Mouse (Mus musculus) hindbrain, embryonic 13.5 days (tissue): ENCODE measurements at regions not wholly inside any gene's neighbourhood (a gene's known extent, or its start where the extent isn't known, plus 50 kb on each side); places are given as distances from the start of the nearest gene placed in this dataset.
A peak's percentile ranks its signal among the peaks of the same experiment; 100 is the strongest.

Source experiments
- ATAC-seq: fragments of 200-750 bp; cut with Nextera tagmentation; 2 replicates; pipeline ENCODE4 v1.8.0; 2017; ENCODE audit warnings: moderate TSS enrichment; ENCODE audit not compliant: low FRiP score
- H3K27ac ChIP-seq: fragments of 300-500 bp; sonication (generic); 2 replicates; pipeline ENCODE4 v1.5.1; 2015; ENCODE audit warnings: inconsistent platforms, mild to moderate bottlenecking, moderate library complexity
- H3K27me3 ChIP-seq: fragments of 300-500 bp; sonication (generic); 2 replicates; pipeline ENCODE4 v1.6.1; 2015; ENCODE audit warnings: mild to moderate bottlenecking, inconsistent platforms
- H3K36me3 ChIP-seq: fragments of 300-500 bp; sonication (generic); 2 replicates; pipeline ENCODE4 v1.6.1; 2015; ENCODE audit warnings: mild to moderate bottlenecking, inconsistent platforms
- H3K4me1 ChIP-seq: fragments of 300-500 bp; sonication (generic); replicated peaks from 2 replicates; pipeline ENCODE4 v1.6.1; 2015; ENCODE audit warnings: inconsistent platforms
- H3K4me2 ChIP-seq: fragments of 300-500 bp; sonication (generic); 2 replicates; pipeline ENCODE4 v1.6.1; 2015; ENCODE audit warnings: inconsistent platforms, mild to moderate bottlenecking, moderate library complexity
- H3K4me3 ChIP-seq: fragments of 300-500 bp; sonication (generic); 2 replicates; pipeline ENCODE4 v1.5.1; 2015; ENCODE audit warnings: mild to moderate bottlenecking, inconsistent platforms
- H3K9ac ChIP-seq: fragments of 300-500 bp; sonication (generic); 2 replicates; pipeline ENCODE4 v1.6.1; 2015; ENCODE audit warnings: mild to moderate bottlenecking, inconsistent platforms
- H3K9me3 ChIP-seq: fragments of 300-500 bp; sonication (generic); 2 replicates; pipeline ENCODE4 v1.6.1; 2016; ENCODE audit warnings: inconsistent platforms
- WGBS: fragments of 180-500 bp; shearing (Covaris S2); methylation state at CpG from one replicate; pipeline ENCODE4 v1.1.7; 2015; 5-methylcytosine and 5-hydroxymethylcytosine counted together

GRCm38 (mm10) chr13:101893035-101893600 is 125.1 kb upstream of the Pik3r1 start:
- Histone ChIP-seq H3K4me1 (no peaks in the 10 kb centered on the region), H3K9me3 (no peaks in the 10 kb centered on the region), H3K36me3 (no peaks in the 10 kb centered on the region), H3K27ac (no peak overlapping the region), H3K9ac (no peak overlapping the region), H3K4me3 (no peak overlapping the region), H3K4me2 (no peak overlapping the region), H3K27me3 (no peaks in the 10 kb centered on the region)
- WGBS: 91% methylated on average over 10 of the region's 10 CpGs
- ATAC-seq: no peak

- Histone ChIP-seq H3K27me3 (no peaks in the 10 kb centered on the region), H3K9ac (no peak overlapping the region), H3K4me1 (no peaks in the 10 kb centered on the region), H3K36me3 (no peaks in the 10 kb centered on the region), H3K4me2 (no peak overlapping the region), H3K4me3 (no peak overlapping the region), H3K27ac (no peak overlapping the region), H3K9me3 (no peaks in the 10 kb centered on the region)
- WGBS: 55% methylated on average over 7 of the region's 7 CpGs
- no peak for ATAC-seq
Measured at GRCm38 (mm10) chr13:101895161-101895560, 127.1 kb upstream of the Pik3r1 start.

- no peak overlapping the region for H3K27ac ChIP-seq
- no peak overlapping the region for H3K4me3 ChIP-seq
- no peaks in the 10 kb centered on the region for H3K9me3 ChIP-seq
- H3K27me3 ChIP-seq: no peaks in the 10 kb centered on the region
- H3K36me3 ChIP-seq: no peaks in the 10 kb centered on the region
- 65% methylated on average over 4 of the region's 4 CpGs for whole genome bisulfite sequencing
- no peak overlapping the region for H3K4me2 ChIP-seq
- H3K4me1 ChIP-seq: no peaks in the 10 kb centered on the region
- H3K9ac ChIP-seq: no peak overlapping the region
- no peak for ATAC-seq
Measured at GRCm38 (mm10) chr13:101895686-101896085, 127.7 kb upstream of the Pik3r1 start.

- H3K27ac ChIP-seq: no peak overlapping the region
- WGBS: 88% methylated on average over 4 of the region's 4 CpGs
- H3K9me3 ChIP-seq: no peaks in the 10 kb centered on the region
- no peaks in the 10 kb centered on the region for H3K4me1 ChIP-seq
- no peak overlapping the region for H3K4me2 ChIP-seq
- H3K36me3 ChIP-seq: no peaks in the 10 kb centered on the region
- H3K9ac ChIP-seq: no peak overlapping the region
- ATAC-seq: no peak
- no peak overlapping the region for H3K4me3 ChIP-seq
- no peaks in the 10 kb centered on the region for H3K27me3 ChIP-seq
Measured at GRCm38 (mm10) chr13:101896946-101897345, 128.9 kb upstream of the Pik3r1 start.

- Histone ChIP-seq H3K4me2 (no peak overlapping the region), H3K9me3 (no peaks in the 10 kb centered on the region)
Measured at GRCm38 (mm10) chr13:101902213-101902612, 134.2 kb upstream of the Pik3r1 start.

GRCm38 (mm10) chr13:101905909-101906676 is 138.1 kb upstream of the Pik3r1 start:
- no peaks in the 10 kb centered on the region for H3K36me3 ChIP-seq

More at GRCm38 (mm10) chr13:101902213-101902612, 134.2 kb upstream of the Pik3r1 start:
- Histone ChIP-seq H3K4me1 (peaks cover 3% of the 10 kb centered on the region; the same call in 1 of the 2 replicates), H3K4me3 (no peak overlapping the region), H3K36me3 (no peaks in the 10 kb centered on the region), H3K27me3 (no peaks in the 10 kb centered on the region), H3K27ac (no peak overlapping the region), H3K9ac (no peak overlapping the region)
- 78% methylated on average over 7 of the region's 7 CpGs for WGBS
- ATAC-seq: no peak

GRCm38 (mm10) chr13:101909026-101909425 is 141.0 kb upstream of the Pik3r1 start:
- Histone ChIP-seq H3K9ac (no peak overlapping the region), H3K27ac (no peak overlapping the region), H3K27me3 (no peaks in the 10 kb centered on the region), H3K4me1 (peaks cover 3% of the 10 kb centered on the region; the same call in 1 of the 2 replicates), H3K9me3 (no peaks in the 10 kb centered on the region), H3K4me2 (no peak overlapping the region), H3K36me3 (no peaks in the 10 kb centered on the region), H3K4me3 (no peak overlapping the region)
- no peak for ATAC-seq
- WGBS: 76% methylated on average over 5 of the region's 5 CpGs

More at GRCm38 (mm10) chr13:101905909-101906676, 138.1 kb upstream of the Pik3r1 start:
- Histone ChIP-seq H3K27me3 (no peaks in the 10 kb centered on the region), H3K4me1 (peaks cover 3% of the 10 kb centered on the region; the same call in 1 of the 2 replicates), H3K9me3 (no peaks in the 10 kb centered on the region), H3K9ac (no peak overlapping the region), H3K27ac (no peak overlapping the region), H3K4me2 (no peak overlapping the region), H3K4me3 (no peak overlapping the region)
- ATAC-seq: peak; percentile 72
- 71% methylated on average over 7 of the region's 7 CpGs for WGBS

- 94% methylated on average over 5 of the region's 5 CpGs for WGBS
- H3K4me2 ChIP-seq: no peak overlapping the region
- no peaks in the 10 kb centered on the region for H3K9me3 ChIP-seq
Measured at GRCm38 (mm10) chr13:101910687-101911086, 142.7 kb upstream of the Pik3r1 start.

GRCm38 (mm10) chr13:101914132-101914531 is 146.1 kb upstream of the Pik3r1 start:
- 97% methylated on average over 4 of the region's 4 CpGs for WGBS
- H3K9me3 ChIP-seq: no peaks in the 10 kb centered on the region
- H3K4me3 ChIP-seq: no peak overlapping the region
- H3K27ac ChIP-seq: no peak overlapping the region
- H3K36me3 ChIP-seq: no peaks in the 10 kb centered on the region
- ATAC-seq: no peak
- no peak overlapping the region for H3K9ac ChIP-seq
- H3K4me2 ChIP-seq: no peak overlapping the region
- no peaks in the 10 kb centered on the region for H3K27me3 ChIP-seq
- H3K4me1 ChIP-seq: peaks cover 12% of the 10 kb centered on the region; the same call in 1 of the 2 replicates

More at GRCm38 (mm10) chr13:101910687-101911086, 142.7 kb upstream of the Pik3r1 start:
- no peak overlapping the region for H3K9ac ChIP-seq
- H3K27me3 ChIP-seq: no peaks in the 10 kb centered on the region
- H3K27ac ChIP-seq: no peak overlapping the region
- H3K36me3 ChIP-seq: no peaks in the 10 kb centered on the region
- no peak overlapping the region for H3K4me3 ChIP-seq
- peaks cover 14% of the 10 kb centered on the region; the same call in 1 of the 2 replicates for H3K4me1 ChIP-seq
- ATAC-seq: no peak

GRCm38 (mm10) chr13:101914691-101915541 is 146.9 kb upstream of the Pik3r1 start:
- H3K4me3 ChIP-seq: no peak overlapping the region
- H3K9me3 ChIP-seq: no peaks in the 10 kb centered on the region
- no peak overlapping the region for H3K27ac ChIP-seq
- 54% methylated on average over 5 of the region's 5 CpGs for whole genome bisulfite sequencing
- H3K4me2 ChIP-seq: no peak overlapping the region
- ATAC-seq: no peak
- H3K9ac ChIP-seq: no peak overlapping the region
- no peaks in the 10 kb centered on the region for H3K36me3 ChIP-seq
- peaks cover 12% of the 10 kb centered on the region; the same call in 1 of the 2 replicates for H3K4me1 ChIP-seq
- H3K27me3 ChIP-seq: no peaks in the 10 kb centered on the region

- WGBS: 55% methylated on average over 6 of the region's 6 CpGs
- no peak overlapping the region for H3K4me2 ChIP-seq
Measured at GRCm38 (mm10) chr13:101915542-101915941, 147.5 kb upstream of the Pik3r1 start.

GRCm38 (mm10) chr13:101915948-101916594 is 148.1 kb upstream of the Pik3r1 start:
- Histone ChIP-seq H3K9ac (no peak overlapping the region), H3K4me2 (no peak overlapping the region), H3K9me3 (no peaks in the 10 kb centered on the region), H3K36me3 (no peaks in the 10 kb centered on the region), H3K27me3 (no peaks in the 10 kb centered on the region), H3K4me3 (no peak overlapping the region), H3K4me1 (peaks cover 12% of the 10 kb centered on the region; the same call in 1 of the 2 replicates), H3K27ac (no peak overlapping the region)
- 72% methylated on average over 6 of the region's 6 CpGs for WGBS
- no peak for ATAC-seq

More at GRCm38 (mm10) chr13:101915542-101915941, 147.5 kb upstream of the Pik3r1 start:
- H3K27me3 ChIP-seq: no peaks in the 10 kb centered on the region
- no peak overlapping the region for H3K9ac ChIP-seq
- H3K36me3 ChIP-seq: no peaks in the 10 kb centered on the region
- H3K4me1 ChIP-seq: peaks cover 12% of the 10 kb centered on the region; the same call in 1 of the 2 replicates
- no peak overlapping the region for H3K4me3 ChIP-seq
- H3K9me3 ChIP-seq: no peaks in the 10 kb centered on the region
- ATAC-seq: no peak
- no peak overlapping the region for H3K27ac ChIP-seq
